In the genomic region with DNA sequence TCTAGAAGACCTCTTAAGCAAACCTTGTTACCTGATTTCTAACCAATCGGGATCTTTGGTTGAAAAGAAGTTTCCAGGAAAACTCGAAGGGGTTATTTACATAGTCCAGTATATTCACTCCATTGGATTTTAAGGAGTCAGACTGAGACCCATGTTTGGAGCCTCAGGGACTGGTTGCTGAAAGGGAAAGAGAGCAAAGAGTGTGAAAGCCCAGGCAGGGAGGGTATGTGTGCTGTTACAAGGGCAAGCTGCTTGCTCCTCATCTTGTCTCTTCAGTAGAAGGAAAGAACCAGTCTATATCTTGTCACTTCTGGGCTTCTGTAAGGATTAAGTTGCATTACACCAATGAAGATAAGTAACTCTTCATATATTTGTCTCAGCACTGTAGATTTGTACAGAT, we compare ENCODE assay signal across 8 mouse cellular contexts. TPM values are rescaled to one million over a fixed set of nuclear protein-coding genes. Genes with fewer than 3 reads are reported as not detected.
DNase-seq lines count a peak whose midpoint lies in the region; ATAC-seq lines count a peak whose summit lies in the region.

No protein-coding gene starts in this region.

- 0 out of 2 replicates have a peak overlapping the region, but pooled peaks have one; percentile 90 for H3K27ac ChIP-seq in forebrain, embryonic 14.5 days (ENCODE audit: low read depth, low read length)
- H3K27ac ChIP-seq in liver, embryonic 16.5 days (ENCODE audit: low read length): no peak overlapping the region

- WGBS in forebrain, embryonic 14.5 days: 8% methylated on average over 2 of the region's 2 CpGs
- 7% methylated on average over 2 of the region's 2 CpGs for WGBS in liver, embryonic 16.5 days (ENCODE audit: insufficient replicate concordance)

- peaks cover 6% of the 10 kb centered on the region; the same call in 1 of the 2 replicates for H3K4me1 ChIP-seq in forebrain, embryonic 14.5 days (ENCODE audit: control insufficient read depth, insufficient read depth, low read length)
- H3K4me1 ChIP-seq in liver, embryonic 16.5 days (ENCODE audit: control insufficient read depth, low read depth, low read length): peaks cover 20% of the 10 kb centered on the region

- DNase-seq in heart, adult 11 months: peak; percentile 63
- no peak for DNase-seq in heart, postnatal 4 days
- DNase-seq in CD4-positive helper T cell, adult 2 months (ENCODE audit: low read depth, low spot score): peak; percentile 12
- no peak for DNase-seq in forebrain, embryonic 14.5 days (ENCODE audit: low spot score)
- no peak for DNase-seq in spleen, adult 12 weeks (ENCODE audit: low spot score)
- no peak for DNase-seq in left cerebral cortex, postnatal 10 days (ENCODE audit: extremely low spot score in 1 of 2, low spot score in 2 of 2)

- H3K4me3 ChIP-seq in forebrain, embryonic 14.5 days (ENCODE audit: low read depth, low read length): peak overlapping the region; percentile 90
- peak overlapping the region; percentile 94 for H3K4me3 ChIP-seq in liver, embryonic 16.5 days (ENCODE audit: low read depth, low read length)

- peak overlapping the region; percentile 89 for H3K9ac ChIP-seq in forebrain, embryonic 14.5 days (ENCODE audit: low read length)
- H3K9ac ChIP-seq in liver, embryonic 16.5 days (ENCODE audit: low read depth, low read length): peak overlapping the region; percentile 90

- intact Hi-C loops in left cerebral cortex, postnatal 10 days (cut with DNase I): loop anchor here (5.0 kb wide), 1 partner anchor 55 kb away; no protein-coding TSS in a partner anchor

- peak overlapping the region; percentile 79 for H3K4me2 ChIP-seq in forebrain, embryonic 14.5 days (ENCODE audit: low read length)
- peak overlapping the region; percentile 95 for H3K4me2 ChIP-seq in liver, embryonic 16.5 days (ENCODE audit: low read depth, low read length)

- no peaks in the 10 kb centered on the region for H3K9me3 ChIP-seq in forebrain, embryonic 14.5 days (replicated peaks; ENCODE audit: control insufficient read depth, low read length)
- no peaks in the 10 kb centered on the region for H3K9me3 ChIP-seq in liver, embryonic 16.5 days (replicated peaks; ENCODE audit: control insufficient read depth, low read length)

- H3K27me3 ChIP-seq in forebrain, embryonic 14.5 days (replicated peaks; ENCODE audit: control insufficient read depth, insufficient read depth, low read length): no peaks in the 10 kb centered on the region
- no peaks in the 10 kb centered on the region for H3K27me3 ChIP-seq in liver, embryonic 16.5 days (ENCODE audit: control insufficient read depth, insufficient read depth, low read depth, low read length)

- no peaks in the 10 kb centered on the region for H3K36me3 ChIP-seq in forebrain, embryonic 14.5 days (ENCODE audit: control insufficient read depth, insufficient read depth, low read length)
- no peaks in the 10 kb centered on the region for H3K36me3 ChIP-seq in liver, embryonic 16.5 days (ENCODE audit: control insufficient read depth, insufficient read depth)

- no peak for ATAC-seq in forebrain, embryonic 14.5 days
- ATAC-seq in liver, embryonic 16.5 days (ENCODE audit: low read depth): no peak
- ATAC-seq in erythroid progenitor cell, adult 5-6 weeks (replicated peaks; ENCODE audit: low FRiP score, poor library complexity, severe bottlenecking): no peak

RNA-seq across cellular contexts. Expression of gene Myo9a, which starts 1.3 kb away (rescaled TPM):
- 10 to 100 TPM; 21.5 to 23.4 TPM for total RNA-seq in heart, postnatal 4 days (2021)
- polyA plus RNA-seq in forebrain, embryonic 14.5 days (2014; fragmentation: Nextera tagmentation; extraction: Ambion mirVana): 18.8 and 21.9 TPM in 2 replicates
- 3.1 and 3.4 TPM in 2 replicates for polyA plus RNA-seq in liver, embryonic 16.5 days (2015; fragmentation: Nextera tagmentation; extraction: Ambion mirVana)
- total RNA-seq in left cerebral cortex, postnatal 10 days (2021): 10 to 100 TPM; 71.7 to 75.9 TPM
- total RNA-seq in erythroid progenitor cell, adult 5-6 weeks (2015; ENCODE audit: low replicate concordance): 37.3 and 39.6 TPM in 2 replicates
- 38.5 and 40.3 TPM in 2 replicates for total RNA-seq in erythroid progenitor cell, adult 5-6 weeks (2017; ENCODE audit: low replicate concordance)

RNA-seq across cellular contexts. Expression of gene Senp8, which starts 1.5 kb away (rescaled TPM):
- 1 to 10 TPM; 4.3 to 4.4 TPM for total RNA-seq in heart, postnatal 4 days (2021)
- 12.3 and 12.7 TPM in 2 replicates for polyA plus RNA-seq in forebrain, embryonic 14.5 days (2014; fragmentation: Nextera tagmentation; extraction: Ambion mirVana)
- polyA plus RNA-seq in liver, embryonic 16.5 days (2015; fragmentation: Nextera tagmentation; extraction: Ambion mirVana): 3.2 and 3.6 TPM in 2 replicates
- 1 to 10 TPM; 5.0 to 6.3 TPM for total RNA-seq in left cerebral cortex, postnatal 10 days (2021)
- 0.36 and 3.8 TPM in 2 replicates for total RNA-seq in erythroid progenitor cell, adult 5-6 weeks (2015; ENCODE audit: low replicate concordance)
- 0.77 and 5.5 TPM in 2 replicates for total RNA-seq in erythroid progenitor cell, adult 5-6 weeks (2017; ENCODE audit: low replicate concordance)

Comparison
In these comparisons a context has a peak if more than half of its experiments do, and no peak if none do; other contexts are left out.
1. DNase-seq: peak in heart, adult 11 months (single experiment) and CD4-positive helper T cell, adult 2 months (single experiment); none in heart, postnatal 4 days (single experiment), forebrain, embryonic 14.5 days (single experiment), spleen, adult 12 weeks (single experiment) and left cerebral cortex, postnatal 10 days (0 of 2).